Mouse (Mus musculus): ENCODE data around the gene Prrx2.

The Prrx2 gene

DNA sequence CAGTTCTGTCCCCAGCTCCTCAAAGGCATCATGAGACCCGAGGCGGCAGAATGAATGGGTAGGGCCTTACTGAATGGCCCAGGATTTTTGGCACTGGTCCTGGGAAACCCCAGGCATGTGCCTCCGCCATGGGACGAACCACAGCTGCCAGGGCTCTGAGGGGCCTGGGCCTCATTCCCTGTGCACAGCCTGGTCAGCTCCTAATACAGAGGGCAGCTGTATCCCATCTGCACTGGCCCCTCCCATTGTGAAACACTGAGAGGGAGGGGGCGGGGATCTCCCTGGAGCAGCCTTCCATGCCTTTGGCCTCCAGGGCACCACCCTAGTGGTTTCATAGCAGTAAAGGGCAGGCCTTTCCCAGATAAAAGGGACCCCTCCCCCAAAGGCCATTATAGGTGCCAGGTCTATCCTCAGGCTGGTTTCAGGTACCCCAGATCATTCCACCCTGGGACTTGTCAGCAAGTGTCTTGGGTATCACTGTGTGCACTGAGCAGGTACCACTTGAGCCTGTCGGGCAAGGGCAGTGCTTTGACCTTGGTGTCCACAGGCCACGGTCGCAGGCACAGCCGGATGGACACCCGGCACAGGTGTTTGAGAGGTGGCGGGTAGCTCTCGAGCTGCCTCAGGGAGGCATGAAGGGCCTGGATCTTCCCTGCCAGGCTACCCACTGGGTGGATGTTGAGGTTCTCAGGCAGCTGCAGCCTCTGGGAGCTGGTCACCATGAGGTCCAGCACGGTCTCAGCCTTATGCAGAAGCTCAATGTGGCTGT is 11.2 kb upstream of the Prrx2 start:
- DNase-seq (ENCODE audit: low spot score) = peak; percentile 66

DNA sequence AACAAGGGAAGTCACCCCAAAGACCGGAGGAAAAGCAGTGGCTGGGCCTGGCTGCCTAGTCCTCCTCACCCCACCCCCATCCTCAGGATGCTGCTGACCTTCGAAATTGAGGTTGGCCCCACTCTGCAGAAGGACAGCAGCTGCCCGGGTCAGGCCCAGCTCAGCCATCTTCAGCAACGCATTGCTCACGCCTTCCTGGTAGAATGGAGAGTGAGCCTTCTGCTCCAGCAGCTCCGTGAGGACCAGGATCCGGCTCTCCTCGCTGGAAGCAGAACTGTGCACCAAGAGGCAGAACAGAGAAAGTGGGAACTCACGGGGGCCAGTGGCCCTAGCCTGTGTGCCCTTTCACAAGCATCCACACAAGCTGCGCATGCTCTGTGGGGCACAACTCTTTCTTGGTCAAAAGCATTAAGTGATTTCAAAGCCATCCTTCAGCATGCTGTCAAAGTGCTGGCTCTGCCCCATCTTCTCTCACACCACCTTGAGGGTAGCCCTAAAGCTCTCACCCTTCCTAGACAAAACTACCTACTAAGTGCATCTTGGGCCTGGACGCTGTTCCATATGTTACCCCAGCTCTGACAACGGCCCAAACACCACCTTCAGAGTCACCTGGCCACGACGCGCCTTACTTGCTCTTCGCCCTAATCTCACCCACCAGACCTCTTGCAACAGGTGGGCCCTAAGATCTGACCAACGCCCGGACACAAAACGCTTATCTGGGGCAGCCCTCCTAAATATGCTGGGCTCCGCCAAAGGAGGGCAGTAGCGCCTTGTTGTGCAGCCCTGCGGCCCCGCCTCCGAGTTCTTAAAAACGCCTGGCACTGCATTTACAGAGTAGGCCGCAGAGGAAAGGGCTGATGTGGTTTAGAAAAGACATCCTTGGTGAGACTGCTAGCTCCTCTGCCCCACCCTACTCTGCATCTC is 7.7 kb upstream of the Prrx2 start:
- DNase-seq (ENCODE audit: low spot score) = peak; percentile 78

DNA sequence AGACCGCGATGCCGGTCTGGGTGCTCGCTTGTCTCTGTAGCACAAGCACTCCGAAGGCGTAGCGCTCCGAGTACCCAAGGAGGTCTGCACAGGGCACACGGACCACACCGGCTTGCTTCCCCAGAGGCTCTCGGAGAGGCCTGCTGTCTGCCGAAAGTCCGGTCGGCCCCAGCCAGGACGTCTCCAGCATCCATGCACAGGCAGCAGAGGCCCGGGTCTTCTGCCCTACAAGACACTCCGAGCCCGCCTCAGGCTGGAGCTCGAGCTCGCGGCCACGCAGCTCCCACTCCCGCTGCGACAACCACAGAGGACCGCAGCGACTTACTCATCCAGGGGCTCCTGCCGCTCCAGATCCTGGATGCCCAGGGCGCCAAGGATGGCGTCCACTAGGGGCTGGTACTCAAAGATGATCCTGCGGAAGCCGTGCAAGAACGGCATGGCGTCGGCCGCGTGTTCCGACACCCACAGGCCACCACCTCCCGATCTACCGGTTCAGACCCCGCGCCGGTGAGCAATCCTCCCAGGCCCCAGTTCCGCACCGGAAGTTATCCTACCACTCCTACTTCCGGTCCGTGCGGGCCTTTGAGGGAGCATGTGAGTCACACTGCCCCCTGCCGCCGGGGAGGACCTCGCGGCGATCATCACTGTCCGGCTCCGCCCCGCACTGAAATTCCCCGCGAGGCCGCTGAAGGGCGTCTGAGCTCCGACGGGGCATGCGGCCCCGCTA is 6.9 kb upstream of the Prrx2 start:
- DNase-seq (ENCODE audit: low spot score) = peak; percentile 91

DNA sequence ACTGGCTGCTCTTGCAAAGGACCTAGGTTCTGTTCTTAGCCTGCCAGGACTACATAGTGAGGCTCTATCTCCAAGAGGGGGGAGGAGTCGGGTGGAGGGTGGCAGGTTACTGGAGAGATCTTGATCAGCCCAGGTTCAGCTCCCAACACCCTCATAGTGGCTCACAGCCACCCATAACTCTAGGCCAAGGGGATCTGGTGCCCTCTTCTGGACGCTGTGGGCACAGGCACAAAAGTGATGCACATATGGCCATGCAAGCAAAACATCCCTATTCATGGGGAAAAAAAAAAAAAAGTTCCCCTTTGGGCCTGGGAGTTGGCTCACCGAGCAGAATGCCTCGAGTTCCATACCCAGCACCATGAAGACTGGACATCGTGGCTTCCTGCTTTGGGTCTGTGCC is 5.5 kb upstream of the Prrx2 start:
- DNase-seq (ENCODE audit: low spot score) = peak; percentile 41

DNA sequence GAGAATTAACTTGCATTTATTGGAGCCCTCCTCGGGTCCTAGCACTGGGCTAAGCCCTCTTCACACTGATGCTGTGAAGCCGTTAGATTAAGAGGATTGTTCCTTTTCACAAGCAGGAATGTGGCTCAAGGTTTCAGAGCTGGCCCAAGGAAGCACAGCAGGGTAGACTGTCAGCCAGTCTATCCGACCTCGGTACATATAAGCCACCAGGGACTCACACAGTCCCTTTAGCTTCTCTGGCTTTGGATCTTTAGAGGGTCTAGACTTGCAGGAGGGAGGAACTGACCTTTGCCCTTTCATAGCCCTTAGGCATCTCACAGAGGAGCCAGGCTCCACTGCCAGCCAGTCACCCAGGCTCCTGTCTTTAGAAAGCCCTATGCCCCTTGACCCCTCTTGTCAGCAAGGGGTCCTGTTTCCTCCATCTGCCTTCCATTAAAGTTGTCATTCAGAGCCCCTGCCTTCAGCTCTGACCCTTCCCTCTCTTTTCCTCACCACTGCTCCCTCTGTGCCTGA is 4.4 kb upstream of the Prrx2 start, which contains the start of gene Asb6:
Gene Asb6, minus strand, starts transcription at position 51 of the 513 bp plus-strand sequence.
- no peak for DNase-seq (ENCODE audit: low spot score)

GRCm38 (mm10) chr2:30833644-30834043 is 1.1 kb upstream of the Prrx2 start:
- peak; percentile 44 for DNase-seq (ENCODE audit: low spot score)

GRCm38 (mm10) chr2:30836238-30836990 is 1.6 kb downstream of the Prrx2 start:
- no peak for DNase-seq (ENCODE audit: low spot score)

DNA sequence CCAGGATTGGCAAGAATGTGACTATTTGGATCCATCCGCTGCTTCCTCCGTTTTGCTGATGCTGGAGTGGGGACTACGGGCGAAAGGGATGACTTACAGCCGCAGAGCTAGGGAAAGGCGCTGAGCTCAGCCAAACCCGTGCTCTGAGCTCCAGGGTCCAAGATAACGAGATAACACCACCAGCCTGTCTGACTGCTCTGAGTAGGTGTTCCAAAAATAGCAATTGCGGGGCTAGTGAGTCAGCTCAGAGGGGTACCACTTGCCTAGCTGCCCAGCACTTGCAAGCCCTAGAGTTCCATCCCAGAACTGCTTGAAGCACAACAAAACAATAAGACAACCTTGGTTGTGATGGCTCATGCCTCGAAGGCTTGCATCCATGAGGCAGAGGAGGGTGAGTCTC is 7.8 kb downstream of the Prrx2 start:
- no peak for DNase-seq (ENCODE audit: low spot score)

DNA sequence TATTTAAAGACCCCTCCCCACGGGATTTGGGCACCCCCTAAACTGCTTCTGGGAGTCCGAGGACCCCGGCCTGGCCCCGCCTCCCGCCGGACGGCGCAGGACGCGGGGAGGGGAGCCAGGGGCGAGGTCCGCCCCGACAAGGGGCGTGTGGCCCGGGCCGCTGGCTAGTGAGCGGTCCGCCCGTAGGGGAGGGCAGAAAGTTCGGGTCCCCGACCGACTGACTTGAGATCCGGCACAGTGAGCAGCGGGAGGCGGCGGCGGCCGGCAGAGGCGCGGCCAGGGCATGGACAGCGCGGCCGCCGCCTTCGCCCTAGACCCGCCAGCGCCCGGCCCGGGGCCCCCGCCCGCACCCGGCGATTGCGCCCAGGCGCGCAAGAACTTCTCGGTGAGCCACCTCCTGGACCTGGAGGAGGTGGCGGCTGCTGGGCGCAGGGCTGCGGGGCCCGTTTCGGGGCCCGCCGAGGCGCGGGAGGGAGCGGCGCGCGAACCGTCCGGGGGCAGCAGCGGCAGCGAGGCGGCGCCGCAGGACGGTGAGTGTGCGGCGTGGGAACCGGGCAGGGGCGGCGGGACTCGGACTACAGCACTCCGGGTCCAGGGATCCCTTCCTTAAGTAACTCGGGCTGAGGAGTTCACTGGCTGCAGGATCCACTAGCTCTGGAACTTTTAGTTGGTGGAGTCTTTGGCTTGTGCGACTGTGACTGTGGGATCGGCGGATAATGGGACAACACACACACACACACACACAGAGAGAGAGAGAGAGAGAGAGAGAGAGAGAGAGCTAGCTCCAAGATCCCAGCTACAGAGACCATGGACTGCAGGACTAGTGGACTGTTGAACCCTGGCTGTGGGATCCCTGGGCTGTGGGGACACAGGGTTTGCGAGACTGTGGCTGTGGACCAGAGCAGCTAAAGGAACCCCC is 10.6 kb downstream of the Prrx2 start:
- DNase-seq (ENCODE audit: low spot score) = peak; percentile 34

GRCm38 (mm10) chr2:30846236-30846635 is 11.5 kb downstream of the Prrx2 start:
- DNase-seq (ENCODE audit: low spot score) = no peak

DNA sequence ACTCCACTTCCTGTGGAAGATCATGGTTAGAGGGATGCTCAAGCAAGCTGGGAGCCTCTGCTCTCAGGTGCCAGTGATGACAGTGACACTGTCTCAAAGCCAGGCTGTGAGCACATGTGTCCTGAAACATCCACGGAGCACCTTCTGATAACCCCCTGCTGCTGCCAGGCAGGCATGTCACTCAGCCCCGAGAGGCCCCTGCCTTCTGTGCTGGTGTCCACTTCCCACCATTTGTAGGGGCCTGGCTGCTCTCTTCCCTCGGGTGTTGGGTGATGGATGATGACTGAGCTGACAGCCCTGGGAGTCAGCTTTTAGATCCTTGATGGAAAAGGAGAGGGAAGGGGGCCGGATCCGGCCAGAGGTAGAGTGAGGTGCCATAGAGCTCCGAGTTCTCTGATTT is 12.0 kb downstream of the Prrx2 start:
- no peak for DNase-seq (ENCODE audit: low spot score)

DNA sequence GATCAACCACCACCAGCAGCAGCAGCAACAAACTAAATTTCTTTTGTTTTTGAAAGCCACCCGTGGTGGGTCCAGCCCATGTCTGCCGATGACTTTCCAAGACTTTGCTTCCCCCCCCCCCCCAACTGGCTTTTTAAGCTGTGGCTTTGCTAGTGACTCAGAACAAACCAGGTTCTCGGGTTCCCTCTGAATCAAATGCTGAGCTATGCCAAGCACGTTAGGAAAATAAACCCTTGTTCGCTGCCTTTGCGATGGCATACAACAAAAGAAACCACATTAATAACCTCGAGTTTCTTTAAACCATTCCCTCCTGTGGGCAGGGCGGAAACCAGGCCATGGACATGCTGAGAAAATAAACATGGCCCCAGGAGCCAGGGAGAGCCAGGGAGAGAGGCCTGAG is 13.4 kb downstream of the Prrx2 start:
- no peak for DNase-seq (ENCODE audit: low spot score)

DNA sequence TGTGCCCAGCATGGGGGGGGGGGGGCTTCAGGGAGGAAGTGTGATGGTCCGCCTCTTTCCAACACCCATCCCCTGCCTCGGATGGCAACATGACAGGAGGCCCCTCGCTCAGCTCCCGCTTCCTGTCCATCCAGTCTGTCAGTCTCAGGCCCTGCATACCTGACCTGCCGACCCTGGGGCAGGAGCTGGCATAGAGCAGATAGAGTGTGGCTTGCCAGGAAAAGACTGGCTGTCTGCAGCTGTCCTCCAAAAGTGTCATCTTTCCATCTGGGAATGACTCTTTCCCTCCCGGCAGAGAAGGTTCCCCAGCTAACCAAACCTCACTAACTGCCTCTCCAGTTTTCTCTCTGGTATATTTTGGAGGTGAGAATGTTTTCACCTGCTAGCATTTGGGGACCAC is 15.8 kb downstream of the Prrx2 start:
- no peak for DNase-seq (ENCODE audit: low spot score)

DNA sequence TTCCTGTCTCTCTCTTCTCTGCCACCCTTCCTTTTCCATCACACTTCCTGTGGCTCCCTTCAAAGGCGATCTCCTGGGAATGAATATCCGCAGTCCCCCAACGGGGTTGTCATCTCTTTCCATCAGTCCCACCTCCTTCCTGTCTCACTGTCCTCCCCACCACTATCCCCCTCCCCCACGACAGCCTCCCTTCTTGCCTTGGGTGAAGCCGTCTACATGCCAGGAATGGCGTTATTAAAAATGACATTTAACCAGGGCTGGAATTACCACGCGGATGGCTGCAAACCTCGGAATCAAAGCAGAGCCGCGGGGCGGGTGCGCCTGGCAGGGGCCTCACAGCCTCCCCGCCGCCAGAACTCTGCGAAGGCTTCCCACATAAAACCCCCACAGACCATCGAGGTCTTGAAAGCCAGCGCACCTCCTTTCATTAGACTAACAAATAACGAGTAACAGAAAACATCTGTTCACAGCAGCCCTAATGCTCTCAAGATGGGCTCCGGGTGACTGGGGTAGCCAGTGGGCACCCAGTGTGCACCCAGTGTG is 18.1 kb downstream of the Prrx2 start:
- DNase-seq (ENCODE audit: low spot score) = no peak

DNA sequence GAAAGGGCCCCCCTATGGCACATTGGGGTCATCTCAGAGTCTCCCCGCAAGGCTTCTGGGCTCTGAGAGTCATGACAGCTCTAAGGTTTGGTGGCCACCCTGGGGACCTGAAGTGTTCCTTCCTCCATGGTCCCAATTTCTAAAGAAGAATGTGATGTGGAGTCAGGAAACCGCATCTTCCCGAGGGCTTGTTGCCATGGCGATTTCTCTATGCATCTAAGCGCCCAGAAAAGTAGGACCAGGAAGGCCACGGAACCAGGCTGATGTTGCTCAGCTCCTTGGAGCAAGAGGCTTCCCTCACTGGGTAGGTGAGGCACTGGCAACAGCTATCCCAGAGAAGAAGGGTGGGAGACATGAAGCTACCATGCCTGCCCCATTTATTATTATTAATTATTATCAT is 22.3 kb downstream of the Prrx2 start:
- no peak for DNase-seq (ENCODE audit: low spot score)

DNA sequence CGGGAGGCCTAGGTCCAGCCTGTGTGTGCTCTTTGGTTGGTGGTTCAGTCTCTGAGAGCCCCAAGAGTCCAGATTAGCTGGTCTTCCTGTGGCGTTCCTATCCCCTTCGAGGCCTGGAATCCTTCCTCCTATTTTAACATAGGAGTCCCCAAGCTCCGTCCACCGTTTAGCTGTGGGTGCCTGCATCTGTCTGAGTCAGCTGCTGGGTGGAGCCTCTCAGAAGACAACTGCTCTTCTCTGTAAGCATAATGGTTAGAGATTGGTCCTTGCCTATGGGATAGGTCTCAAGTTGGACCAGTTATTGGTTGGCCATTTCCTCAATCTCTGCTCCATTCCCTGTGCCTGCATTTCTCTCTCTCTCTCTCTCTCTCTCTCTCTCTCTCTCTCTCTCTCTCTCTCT is 25.0 kb downstream of the Prrx2 start:
- DNase-seq (ENCODE audit: low spot score) = no peak

GRCm38 (mm10) chr2:30862081-30862480 is 27.3 kb downstream of the Prrx2 start:
- DNase-seq (ENCODE audit: low spot score) = no peak

DNA sequence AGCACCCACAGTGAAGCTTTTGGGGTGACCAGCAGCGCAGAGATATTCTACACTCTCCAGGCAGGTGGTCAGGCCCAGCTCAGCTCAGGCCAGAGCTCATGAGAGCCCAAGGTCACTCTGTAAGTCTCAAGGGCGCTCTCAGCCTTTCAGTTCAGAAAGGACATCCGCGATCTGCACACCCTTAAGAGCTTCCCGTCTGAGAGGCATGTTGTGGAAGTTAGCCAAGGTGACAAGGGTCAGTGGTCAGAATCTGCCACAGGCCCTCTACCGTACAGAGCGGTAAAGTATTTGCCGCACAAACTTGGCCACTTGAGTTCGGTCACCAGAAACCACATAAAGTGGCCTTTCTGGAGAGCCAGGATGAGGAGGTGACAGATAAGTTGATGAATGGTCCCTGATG is 28.8 kb downstream of the Prrx2 start:
- no peak for DNase-seq (ENCODE audit: low spot score)

DNA sequence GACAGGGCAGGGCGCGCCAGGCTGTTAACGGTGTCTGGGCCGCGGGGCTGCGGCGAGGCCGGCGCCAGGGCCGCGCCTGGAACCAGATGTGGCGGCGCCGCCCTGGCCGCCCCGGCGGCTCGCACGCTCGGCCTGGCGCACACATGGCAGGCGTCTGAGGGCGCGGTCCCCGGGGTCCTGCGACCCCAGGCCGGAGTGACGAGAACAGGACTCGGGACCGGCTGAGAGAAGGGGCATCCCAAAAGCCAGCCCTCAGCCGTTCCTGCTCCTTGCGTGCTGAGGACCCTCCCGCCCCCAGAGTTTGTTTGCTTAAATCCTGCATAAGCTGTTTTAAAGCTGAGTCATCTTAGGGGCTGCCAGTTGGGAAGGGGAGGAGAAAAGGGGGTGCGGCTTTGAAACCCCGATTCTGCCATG is 30.2 kb downstream of the Prrx2 start:
- no peak for DNase-seq (ENCODE audit: low spot score)

- no peak for DNase-seq (ENCODE audit: low spot score)
These were observed 30.7 kb downstream of the Prrx2 start for GRCm38 (mm10) chr2:30865426-30865825.
